Comparison of ENCODE assay signal across 9 mouse cellular contexts in the genomic region with DNA sequence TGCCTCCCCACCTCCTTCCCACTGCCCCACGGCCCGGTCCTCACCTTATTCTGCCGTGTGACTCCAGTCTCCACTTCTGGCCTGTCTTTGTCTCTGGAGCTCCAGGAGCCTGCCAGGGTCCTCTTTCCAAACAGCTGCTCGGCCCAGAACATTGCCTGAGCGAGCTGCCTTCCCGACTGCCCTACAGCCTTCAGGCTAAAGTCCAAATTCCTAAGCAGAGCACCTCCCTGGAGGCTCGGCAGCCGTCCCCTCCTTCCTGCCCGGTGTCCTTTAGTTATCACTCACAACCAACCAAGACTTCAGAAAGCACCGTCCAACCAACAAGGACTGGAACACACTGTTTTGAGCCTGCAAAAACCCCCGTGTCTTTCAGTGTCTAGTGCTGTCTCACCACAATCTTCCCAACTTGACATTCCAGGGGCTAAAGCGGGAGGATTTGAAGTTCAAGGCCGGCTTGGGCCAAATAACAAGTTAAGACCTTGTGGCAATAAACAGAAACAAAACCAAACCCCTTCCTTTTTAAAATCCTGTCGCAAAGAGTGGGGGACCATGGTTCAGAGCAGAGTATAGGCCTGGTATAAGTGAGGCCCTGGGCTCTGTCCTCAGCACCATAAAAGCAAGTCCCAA. TPM values are rescaled to one million over a fixed set of nuclear protein-coding genes. Genes with fewer than 3 reads are reported as not detected.
DNase-seq lines count a peak whose midpoint lies in the region; ATAC-seq and TF ChIP-seq lines count a peak whose summit lies in the region.
"Had no signal": no experiment of that assay in that cellular context is flagged by ENCODE, and none has a peak within 500 bp of the region (broad histone marks: within the 10 kb centered on the region; RNA-seq: fewer than 3 reads in every experiment).

Gene Kifc3, minus strand, starts transcription at position 164 of the 627 bp plus-strand sequence.

- no peak within 1 kb of the TSS for H3K9ac ChIP-seq in stomach, embryonic 15.5 days
- H3K9ac ChIP-seq: liver, embryonic 15.5 days had no signal

- peak; percentile 48; the same call in 1 of the 2 replicates for ATAC-seq in stomach, embryonic 15.5 days (ENCODE audit: insufficient read depth, low FRiP score, low read depth)

- no peak for TF ChIP-seq CTCF in lung, adult 2 months (IDR thresholded peaks at IDR 0.05; ENCODE audit: insufficient read depth, low read length)
- no peak for TF ChIP-seq CTCF in brain, embryonic 14.5 days (IDR thresholded peaks at IDR 0.05; ENCODE audit: borderline replicate concordance, extremely low read depth, insufficient read depth, insufficient read length)

- no peaks in the 10 kb centered on the region for H3K36me3 ChIP-seq in stomach, embryonic 15.5 days
- H3K36me3 ChIP-seq: liver, embryonic 15.5 days had no signal

- H3K4me1 ChIP-seq in lung, adult 2 months (ENCODE audit: control insufficient read depth, insufficient read depth, low read length), result no peaks in the 10 kb centered on the region
- H3K4me1 ChIP-seq in stomach, embryonic 15.5 days, result 0 out of 2 replicates have a peak, but pooled peaks cover 2% of the 10 kb centered on the region

- intact Hi-C loops in heart, postnatal 25 days (cut with DNase I), result no loop called here

- WGBS in lung, adult 2 months, result 57% methylated on average over 14 of the region's 14 CpGs
- WGBS in stomach, embryonic 15.5 days, result 52% methylated on average over 14 of the region's 14 CpGs

- no peak within 1 kb of the TSS for H3K4me2 ChIP-seq in stomach, embryonic 15.5 days
- H3K4me2 ChIP-seq: liver, embryonic 15.5 days had no signal

- no peaks in the 10 kb centered on the region for H3K27me3 ChIP-seq in stomach, embryonic 15.5 days (replicated peaks)
- H3K27me3 ChIP-seq: liver, embryonic 15.5 days had no signal

- no peak for TF ChIP-seq POLR2A in lung, adult 2 months (IDR thresholded peaks at IDR 0.05; ENCODE audit: borderline replicate concordance, extremely low read depth, low read depth, low read length)
- no peak for TF ChIP-seq POLR2A in brain, embryonic 14.5 days (IDR thresholded peaks at IDR 0.05; ENCODE audit: borderline replicate concordance, extremely low read depth, insufficient read depth, insufficient read length, poor library complexity, severe bottlenecking)

- no peaks in the 10 kb centered on the region for H3K9me3 ChIP-seq in stomach, embryonic 15.5 days
- H3K9me3 ChIP-seq: liver, embryonic 15.5 days had no signal

- DNase-seq in lung, adult 2 months, result peak; percentile 10
- no peak for DNase-seq in lung, postnatal 14 days
- DNase-seq in brain, embryonic 14.5 days (ENCODE audit: low read depth), result no peak
- DNase-seq in heart, postnatal 25 days (ENCODE audit: low spot score), result no peak
- DNase-seq in layer of hippocampus, postnatal 25 days (ENCODE audit: extremely low spot score in 1 of 2, low spot score in 1 of 2), result no peak
- DNase-seq in thymus, adult 18-20 months, result no peak
- no peak for DNase-seq in thymus, postnatal 4 days

- no peak within 1 kb of the TSS for H3K27ac ChIP-seq in stomach, embryonic 15.5 days
- H3K27ac ChIP-seq: liver, embryonic 15.5 days had no signal

- no peak within 1 kb of the TSS for H3K4me3 ChIP-seq in lung, adult 2 months (replicated peaks; ENCODE audit: extremely low read depth, low read depth, low read length)
- no peak within 1 kb of the TSS for H3K4me3 ChIP-seq in stomach, embryonic 15.5 days (replicated peaks)
- H3K4me3 ChIP-seq: liver, embryonic 15.5 days had no signal

RNA-seq across cellular contexts. Expression of gene Kifc3, which starts in this region (rescaled TPM):
- polyA plus RNA-seq in lung, adult 2 months (2012; rRNA removed), result 93.2 and 95.3 TPM in 2 replicates
- polyA plus RNA-seq in brain, embryonic 14.5 days (2012; rRNA removed), result 26.3 and 31.1 TPM in 2 replicates
- total RNA-seq in heart, postnatal 25 days (2021), result 10 to 100 TPM; 67.1 to 72.4 TPM
- 10 to 100 TPM; 54.2 to 63.7 TPM for total RNA-seq in layer of hippocampus, postnatal 25 days (2021)
- 21.2 and 23.1 TPM in 2 replicates for polyA plus RNA-seq in stomach, embryonic 15.5 days (2015; fragmentation: Nextera tagmentation; extraction: Ambion mirVana)
